Mouse (Mus musculus) adipose tissue, adult 10 weeks (tissue): ENCODE data around the gene Camsap2. TPM values are rescaled to one million over a fixed set of nuclear protein-coding genes. Genes with fewer than 3 reads are reported as not detected.

Experiments
- polyA plus RNA-seq: library from polyadenylated mRNA; stranded (reverse); fragments of 350-450 nt; fragmentation: Illumina TruSeq; extraction: RNeasy Lipid Tissue Mini Kit (QIAGEN cat#74804); gene quantifications from one replicate; pipeline ENCODE4 v1.2.3, GENCODE M21; 2014; ENCODE audit warnings: low read depth, low replicate concordance

Camsap2 gene
- polyA plus RNA-seq, result 16.1 TPM

DNA sequence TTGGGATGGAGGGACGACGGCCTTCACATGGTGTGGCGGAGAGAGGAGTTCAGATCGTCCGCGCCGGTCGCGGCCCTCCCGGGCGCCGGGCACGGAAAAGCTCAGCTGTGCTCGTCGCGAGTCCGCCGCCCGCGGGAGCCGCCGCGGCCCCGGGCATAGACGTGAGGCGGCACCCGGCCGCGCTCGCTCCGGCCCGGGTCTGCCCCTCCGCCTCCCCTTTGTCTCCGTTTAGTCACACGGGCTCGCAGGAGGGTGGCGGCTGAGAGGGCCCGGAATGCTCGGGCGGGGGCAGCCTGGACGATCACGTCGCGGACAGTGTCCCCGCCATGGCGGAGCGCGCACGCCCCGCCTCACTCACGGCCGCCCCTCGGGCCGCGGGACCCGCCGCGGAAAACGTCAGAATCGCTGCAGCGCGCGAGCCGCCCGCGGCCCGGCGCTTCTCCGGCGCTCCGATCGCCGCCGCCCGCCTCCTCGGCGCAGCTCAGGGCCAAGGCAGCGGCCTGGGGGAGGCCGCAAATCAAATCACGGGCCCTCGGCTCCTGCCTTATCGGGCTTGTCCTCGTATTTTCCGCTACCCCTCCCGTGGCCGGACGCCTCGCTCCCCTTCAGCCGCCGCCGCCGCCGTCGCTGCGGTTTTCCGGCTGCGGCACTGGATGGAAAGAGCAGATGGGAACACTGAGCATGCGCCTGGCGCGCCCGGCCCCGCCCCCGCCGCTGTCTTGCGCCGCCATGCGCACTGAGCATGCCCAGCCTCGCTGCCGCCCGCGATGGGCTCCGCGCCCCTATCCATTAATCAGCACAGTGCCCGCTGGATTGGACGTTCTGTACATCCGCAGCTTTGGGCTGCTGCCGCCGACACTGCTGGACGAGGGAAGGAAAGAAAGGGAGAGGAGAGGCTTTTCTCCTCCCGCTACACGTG, at the start of gene Camsap2:
Camsap2 (minus strand) TSS at position 651 of the 919 bp plus-strand sequence.

DNA sequence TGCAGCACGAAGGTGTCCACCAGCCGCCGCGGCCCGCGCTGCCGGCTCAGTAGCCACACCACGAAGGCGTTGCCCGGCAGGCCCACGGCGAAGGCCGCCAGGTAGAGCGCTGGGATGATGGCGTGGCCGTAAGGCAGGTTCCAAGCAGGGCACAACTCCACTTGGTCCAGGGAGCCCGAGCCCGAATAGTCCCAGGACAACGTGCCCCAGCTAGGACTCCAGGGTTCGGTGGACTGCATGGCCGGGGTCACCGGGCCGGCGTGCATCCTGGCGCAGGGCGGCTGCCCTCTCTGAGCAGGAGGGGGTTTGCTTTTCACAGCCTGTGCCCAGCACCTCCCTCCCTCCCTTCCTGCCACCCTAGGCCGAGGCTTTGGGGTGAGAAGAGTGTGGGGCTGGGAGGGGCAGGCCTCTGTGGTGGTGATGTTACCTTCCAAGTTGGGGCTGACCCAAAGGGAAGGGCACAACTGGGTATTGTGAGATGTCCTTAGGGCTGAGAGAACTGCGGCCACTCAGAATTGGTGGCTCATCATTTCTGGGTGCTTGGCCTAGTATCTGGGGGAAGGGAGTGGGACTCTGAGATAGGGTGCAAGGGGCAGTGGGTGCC, 85.2 kb downstream of the Camsap2 start, which contains the start of gene Gpr25:
Gpr25 (minus strand) TSS at position 239 of the 604 bp plus-strand sequence.

DNA sequence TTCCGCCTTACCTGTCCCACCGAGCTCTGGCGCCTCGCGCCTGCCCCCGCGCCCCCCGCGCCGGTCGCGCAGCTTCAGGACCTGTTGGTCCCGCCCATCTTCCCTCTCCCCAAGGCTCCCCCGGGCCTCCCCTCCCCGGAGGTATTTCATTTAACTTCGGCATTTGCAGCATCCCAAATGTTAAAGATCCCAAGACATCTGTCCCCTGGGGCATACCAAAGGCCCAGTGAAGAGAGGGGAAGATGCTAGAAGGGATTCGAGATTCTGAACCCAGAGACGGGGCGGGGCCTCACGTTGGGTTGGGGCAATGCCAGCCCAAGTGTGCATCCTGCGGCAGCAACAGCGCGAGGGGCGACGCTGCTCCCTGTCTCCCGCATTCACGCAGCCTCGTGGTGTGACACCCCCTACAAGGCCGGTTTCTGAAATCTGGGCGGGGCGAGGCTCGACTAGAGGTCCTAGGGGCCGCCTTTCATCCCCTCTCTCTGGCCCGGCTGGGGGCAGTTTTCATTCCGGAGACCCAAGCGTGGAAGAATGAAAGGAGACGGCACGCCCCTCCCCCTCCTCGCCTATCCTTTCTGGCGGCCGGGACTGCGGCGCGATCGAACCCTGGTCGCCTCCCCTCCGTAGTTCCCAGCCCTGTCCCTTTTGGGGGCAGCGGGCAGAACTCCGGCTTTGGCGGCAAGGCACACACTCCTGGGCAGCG, 111.9 kb downstream of the Camsap2 start, which contains the start of gene Inava:
Inava (minus strand) TSS at position 373 of the 703 bp plus-strand sequence.

Other genes starting within 250 kb of the Camsap2 start
- 2.0 TPM for gene Kif21b, start 214.7 kb downstream of the Camsap2 start, polyA plus RNA-seq
- gene Mroh3, start 133.3 kb downstream of the Camsap2 start, polyA plus RNA-seq, result 0.73 TPM
- 13.3 TPM for gene Inava, start 111.8 kb downstream of the Camsap2 start, polyA plus RNA-seq
- not detected for gene Gpr25, start 85.2 kb downstream of the Camsap2 start, polyA plus RNA-seq
- gene Ddx59, start 69.2 kb upstream of the Camsap2 start, polyA plus RNA-seq, result 8.1 TPM
- gene Kif14, start 120.2 kb upstream of the Camsap2 start, polyA plus RNA-seq, result 0.24 TPM